Mouse (Mus musculus): ENCODE measurements at regions not wholly inside any gene's neighbourhood (a gene's known extent, or its start where the extent isn't known, plus 50 kb on each side); places are given as distances from the start of the nearest gene placed in this dataset.

- 82% methylated on average over 2 of the region's 2 CpGs for WGBS
- H3K4me3 ChIP-seq (ENCODE audit: low read length), result no peak overlapping the region
- no peak overlapping the region for H3K4me2 ChIP-seq (replicated peaks; ENCODE audit: low read depth, low read length)
- no peak overlapping the region for H3K9ac ChIP-seq (replicated peaks; ENCODE audit: low read length)
- ATAC-seq (ENCODE audit: low FRiP score, low TSS enrichment), result no peak
- no peaks in the 10 kb centered on the region for H3K27me3 ChIP-seq (ENCODE audit: insufficient read depth, low read length)
- H3K9me3 ChIP-seq (ENCODE audit: low read length), result no peaks in the 10 kb centered on the region
- H3K27ac ChIP-seq (ENCODE audit: low read length), result no peak overlapping the region
- no peaks in the 10 kb centered on the region for H3K4me1 ChIP-seq (ENCODE audit: insufficient read depth, low read length)
- no peaks in the 10 kb centered on the region for H3K36me3 ChIP-seq (ENCODE audit: insufficient read depth, low read length)
These were observed 777.9 kb downstream of the Basp1 start for GRCm38 (mm10) chr15:24635620-24636019.

- Histone ChIP-seq H3K27me3 (ENCODE audit: insufficient read depth, low read length) (no peaks in the 10 kb centered on the region), H3K27ac (ENCODE audit: low read length) (no peak overlapping the region), H3K36me3 (ENCODE audit: insufficient read depth, low read length) (no peaks in the 10 kb centered on the region), H3K4me1 (ENCODE audit: insufficient read depth, low read length) (no peaks in the 10 kb centered on the region), H3K4me2 (replicated peaks; ENCODE audit: low read depth, low read length) (no peak overlapping the region), H3K9me3 (ENCODE audit: low read length) (no peaks in the 10 kb centered on the region), H3K9ac (replicated peaks; ENCODE audit: low read length) (no peak overlapping the region), H3K4me3 (ENCODE audit: low read length) (no peak overlapping the region)
- WGBS, result 42% methylated on average over 4 of the region's 4 CpGs
- peak; percentile 65; the same call in 1 of the 2 replicates for ATAC-seq (ENCODE audit: low FRiP score, low TSS enrichment)
These were observed 817.3 kb downstream of the Basp1 start for GRCm38 (mm10) chr15:24596242-24596641.

GRCm38 (mm10) chr15:24588943-24589342 is 824.6 kb downstream of the Basp1 start:
- Histone ChIP-seq H3K9ac (replicated peaks; ENCODE audit: low read length) (no peak overlapping the region), H3K27ac (ENCODE audit: low read length) (no peak overlapping the region), H3K36me3 (ENCODE audit: insufficient read depth, low read length) (no peaks in the 10 kb centered on the region), H3K4me3 (ENCODE audit: low read length) (no peak overlapping the region), H3K27me3 (ENCODE audit: insufficient read depth, low read length) (no peaks in the 10 kb centered on the region), H3K4me2 (replicated peaks; ENCODE audit: low read depth, low read length) (no peak overlapping the region), H3K4me1 (ENCODE audit: insufficient read depth, low read length) (no peaks in the 10 kb centered on the region), H3K9me3 (ENCODE audit: low read length) (no peaks in the 10 kb centered on the region)
- ATAC-seq (ENCODE audit: low FRiP score, low TSS enrichment), result no peak
- 35% methylated on average over 4 of the region's 4 CpGs for WGBS

- Histone ChIP-seq H3K27me3 (ENCODE audit: insufficient read depth, low read length) (no peaks in the 10 kb centered on the region), H3K9ac (replicated peaks; ENCODE audit: low read length) (no peak overlapping the region), H3K36me3 (ENCODE audit: insufficient read depth, low read length) (no peaks in the 10 kb centered on the region), H3K9me3 (ENCODE audit: low read length) (no peaks in the 10 kb centered on the region), H3K27ac (ENCODE audit: low read length) (no peak overlapping the region), H3K4me1 (ENCODE audit: insufficient read depth, low read length) (no peaks in the 10 kb centered on the region), H3K4me2 (replicated peaks; ENCODE audit: low read depth, low read length) (no peak overlapping the region), H3K4me3 (ENCODE audit: low read length) (no peak overlapping the region)
- 55% methylated on average over 3 of the region's 3 CpGs for WGBS
- no peak for ATAC-seq (ENCODE audit: low FRiP score, low TSS enrichment)
These were observed 846.6 kb downstream of the Basp1 start for GRCm38 (mm10) chr15:24566981-24567380.

- ATAC-seq (ENCODE audit: low FRiP score, low TSS enrichment), result no peak
- WGBS, result 89% methylated on average over 4 of the region's 4 CpGs
- H3K9me3 ChIP-seq (ENCODE audit: low read length), result no peaks in the 10 kb centered on the region
- H3K27ac ChIP-seq (ENCODE audit: low read length), result no peak overlapping the region
- no peaks in the 10 kb centered on the region for H3K36me3 ChIP-seq (ENCODE audit: insufficient read depth, low read length)
- H3K4me1 ChIP-seq (ENCODE audit: insufficient read depth, low read length), result no peaks in the 10 kb centered on the region
- H3K4me3 ChIP-seq (ENCODE audit: low read length), result no peak overlapping the region
- H3K27me3 ChIP-seq (ENCODE audit: insufficient read depth, low read length), result no peaks in the 10 kb centered on the region
- no peak overlapping the region for H3K9ac ChIP-seq (replicated peaks; ENCODE audit: low read length)
- H3K4me2 ChIP-seq (replicated peaks; ENCODE audit: low read depth, low read length), result no peak overlapping the region
These were observed 856.8 kb downstream of the Basp1 start for GRCm38 (mm10) chr15:24556806-24557205.

- WGBS, result 96% methylated on average over 3 of the region's 3 CpGs
- no peak overlapping the region for H3K9ac ChIP-seq (replicated peaks; ENCODE audit: low read length)
- H3K36me3 ChIP-seq (ENCODE audit: insufficient read depth, low read length), result no peaks in the 10 kb centered on the region
- ATAC-seq (ENCODE audit: low FRiP score, low TSS enrichment), result no peak
- no peak overlapping the region for H3K4me2 ChIP-seq (replicated peaks; ENCODE audit: low read depth, low read length)
- H3K4me3 ChIP-seq (ENCODE audit: low read length), result no peak overlapping the region
- H3K27me3 ChIP-seq (ENCODE audit: insufficient read depth, low read length), result no peaks in the 10 kb centered on the region
- no peaks in the 10 kb centered on the region for H3K4me1 ChIP-seq (ENCODE audit: insufficient read depth, low read length)
- no peak overlapping the region for H3K27ac ChIP-seq (ENCODE audit: low read length)
- H3K9me3 ChIP-seq (ENCODE audit: low read length), result no peaks in the 10 kb centered on the region
These were observed 863.5 kb downstream of the Basp1 start for GRCm38 (mm10) chr15:24550108-24550507.

GRCm38 (mm10) chr15:24530065-24530464 is 883.5 kb downstream of the Basp1 start:
- Histone ChIP-seq H3K4me3 (ENCODE audit: low read length) (no peak overlapping the region), H3K36me3 (ENCODE audit: insufficient read depth, low read length) (no peaks in the 10 kb centered on the region), H3K4me2 (replicated peaks; ENCODE audit: low read depth, low read length) (no peak overlapping the region), H3K9ac (replicated peaks; ENCODE audit: low read length) (no peak overlapping the region), H3K27me3 (ENCODE audit: insufficient read depth, low read length) (no peaks in the 10 kb centered on the region), H3K4me1 (ENCODE audit: insufficient read depth, low read length) (no peaks in the 10 kb centered on the region), H3K9me3 (ENCODE audit: low read length) (no peaks in the 10 kb centered on the region), H3K27ac (ENCODE audit: low read length) (no peak overlapping the region)
- 89% methylated on average over 3 of the region's 3 CpGs for WGBS
- no peak for ATAC-seq (ENCODE audit: low FRiP score, low TSS enrichment)

GRCm38 (mm10) chr15:24527379-24527778 is 886.2 kb downstream of the Basp1 start:
- H3K9me3 ChIP-seq (ENCODE audit: low read length), result no peaks in the 10 kb centered on the region
- no peaks in the 10 kb centered on the region for H3K27me3 ChIP-seq (ENCODE audit: insufficient read depth, low read length)
- no peak overlapping the region for H3K9ac ChIP-seq (replicated peaks; ENCODE audit: low read length)
- H3K4me3 ChIP-seq (ENCODE audit: low read length), result no peak overlapping the region
- 71% methylated on average over 5 of the region's 5 CpGs for WGBS
- ATAC-seq (ENCODE audit: low FRiP score, low TSS enrichment), result no peak
- H3K4me2 ChIP-seq (replicated peaks; ENCODE audit: low read depth, low read length), result no peak overlapping the region
- H3K27ac ChIP-seq (ENCODE audit: low read length), result no peak overlapping the region
- no peaks in the 10 kb centered on the region for H3K4me1 ChIP-seq (ENCODE audit: insufficient read depth, low read length)
- H3K36me3 ChIP-seq (ENCODE audit: insufficient read depth, low read length), result no peaks in the 10 kb centered on the region

GRCm38 (mm10) chr15:24513926-24514325 is 899.6 kb downstream of the Basp1 start:
- Histone ChIP-seq H3K4me2 (replicated peaks; ENCODE audit: low read depth, low read length) (no peak overlapping the region), H3K36me3 (ENCODE audit: insufficient read depth, low read length) (no peaks in the 10 kb centered on the region), H3K4me3 (ENCODE audit: low read length) (no peak overlapping the region), H3K27ac (ENCODE audit: low read length) (no peak overlapping the region), H3K4me1 (ENCODE audit: insufficient read depth, low read length) (no peaks in the 10 kb centered on the region), H3K9me3 (ENCODE audit: low read length) (no peaks in the 10 kb centered on the region), H3K9ac (replicated peaks; ENCODE audit: low read length) (no peak overlapping the region), H3K27me3 (ENCODE audit: insufficient read depth, low read length) (no peaks in the 10 kb centered on the region)
- 86% methylated on average over 9 of the region's 9 CpGs for WGBS
- no peak for ATAC-seq (ENCODE audit: low FRiP score, low TSS enrichment)

GRCm38 (mm10) chr15:24501907-24502559 is 911.5 kb downstream of the Basp1 start:
- no peak overlapping the region for H3K27ac ChIP-seq (ENCODE audit: low read length)
- no peaks in the 10 kb centered on the region for H3K36me3 ChIP-seq (ENCODE audit: insufficient read depth, low read length)
- H3K4me3 ChIP-seq (ENCODE audit: low read length), result no peak overlapping the region
- 64% methylated on average over 9 of the region's 9 CpGs for WGBS
- H3K9me3 ChIP-seq (ENCODE audit: low read length), result no peaks in the 10 kb centered on the region
- H3K9ac ChIP-seq (replicated peaks; ENCODE audit: low read length), result no peak overlapping the region
- H3K27me3 ChIP-seq (ENCODE audit: insufficient read depth, low read length), result no peaks in the 10 kb centered on the region
- no peak overlapping the region for H3K4me2 ChIP-seq (replicated peaks; ENCODE audit: low read depth, low read length)
- no peak for ATAC-seq (ENCODE audit: low FRiP score, low TSS enrichment)
- H3K4me1 ChIP-seq (ENCODE audit: insufficient read depth, low read length), result no peaks in the 10 kb centered on the region
